Mouse (Mus musculus) large intestine, adult 2 months (tissue): Measurements from ENCODE around the gene 4931417E11Rik. TPM values are rescaled to one million over a fixed set of nuclear protein-coding genes. Genes with fewer than 3 reads are reported as not detected.

ENCODE experiments used
- DNase-seq: peaks from one replicate; pipeline ENCODE4 v3.0.0-alpha.2; 2012; ENCODE audit warnings: low read depth, low spot score
- WGBS: fragments of 180-500 bp; shearing (Covaris S2); methylation state at CpG from one replicate; pipeline ENCODE4 v1.1.7; 2018; 5-methylcytosine and 5-hydroxymethylcytosine counted together
- polyA plus RNA-seq: library from polyadenylated mRNA; depleted of rRNA; stranded (reverse); fragments of >200 nt; gene quantifications from 2 replicates; pipeline ENCODE4 v1.2.3, GENCODE M21; 2012; rRNA removed

4931417E11Rik gene
- polyA plus RNA-seq = not detected in 2 replicates

GRCm38 (mm10) chr6:73469567-73469966 is at the start of gene 4931417E11Rik:
TSS of gene 4931417E11Rik (minus strand) at chr6:73469667.
- 87% methylated on average over 8 of the region's 8 CpGs for WGBS
- DNase-seq = no peak

GRCm38 (mm10) chr6:73517818-73518396 is 48.4 kb upstream of the 4931417E11Rik start:
- WGBS = 28% methylated on average over 14 of the region's 14 CpGs
- DNase-seq = no peak

- WGBS = 23% methylated on average over 1 of the region's 1 CpGs
- no peak for DNase-seq
Measured at GRCm38 (mm10) chr6:73512907-73513306, 43.4 kb upstream of the 4931417E11Rik start.

- whole genome bisulfite sequencing = 84% methylated on average over 7 of the region's 7 CpGs
- DNase-seq = no peak
Measured at GRCm38 (mm10) chr6:73499631-73500030, 30.2 kb upstream of the 4931417E11Rik start.

- 67% methylated on average over 2 of the region's 2 CpGs for WGBS
- no peak for DNase-seq
Measured at GRCm38 (mm10) chr6:73497321-73497720, 27.9 kb upstream of the 4931417E11Rik start.

- WGBS = 79% methylated on average over 1 of the region's 1 CpGs
- DNase-seq = no peak
Measured at GRCm38 (mm10) chr6:73490524-73490923, 21.1 kb upstream of the 4931417E11Rik start.

- WGBS = 75% methylated on average over 3 of the region's 3 CpGs
- DNase-seq = no peak
Measured at GRCm38 (mm10) chr6:73485616-73486015, 16.1 kb upstream of the 4931417E11Rik start.

- no peak for DNase-seq
- 46% methylated on average over 3 of the region's 3 CpGs for WGBS
Measured at GRCm38 (mm10) chr6:73466084-73466483, 3.4 kb downstream of the 4931417E11Rik start.

GRCm38 (mm10) chr6:73462543-73462942 is 6.9 kb downstream of the 4931417E11Rik start:
- DNase-seq = no peak
- 45% methylated on average over 5 of the region's 5 CpGs for WGBS

- WGBS = 29% methylated on average over 3 of the region's 3 CpGs
- no peak for DNase-seq
Measured at GRCm38 (mm10) chr6:73433912-73434311, 35.6 kb downstream of the 4931417E11Rik start.

- WGBS = 14% methylated on average over 14 of the region's 14 CpGs
- no peak for DNase-seq
Measured at GRCm38 (mm10) chr6:73428618-73429336, 40.7 kb downstream of the 4931417E11Rik start.

- no peak for DNase-seq
- 16% methylated on average over 1 of the region's 1 CpGs for WGBS
Measured at GRCm38 (mm10) chr6:73427273-73427812, 42.1 kb downstream of the 4931417E11Rik start.

Other genes with a start within 250 kb of the 4931417E11Rik start
- 0.04 and 0.05 TPM in 2 replicates for gene Dnah6, start 248.0 kb downstream of the 4931417E11Rik start, polyA plus RNA-seq
- 183 and 189 TPM in 2 replicates for gene Suclg1, start 221.3 kb downstream of the 4931417E11Rik start, polyA plus RNA-seq